Mouse (Mus musculus): ENCODE data around the gene Hmga1b.

GRCm38 (mm10) chr11:120719841-120720376 lies 42.7 kb upstream of the Hmga1b start:
- no peak for TF ChIP-seq POLR2A (IDR thresholded peaks at IDR 0.05; ENCODE audit: control insufficient read depth, low read depth, low read length)
- no peak for TF ChIP-seq CTCF (IDR thresholded peaks at IDR 0.05; ENCODE audit: control insufficient read depth, insufficient read depth, insufficient replicate concordance, low read depth, low read length)

Measured in testis, adult 2 months (tissue).